Mouse (Mus musculus) cerebellum, postnatal 14 days (tissue): ENCODE results near the gene Gm20878.
"Not testable (repeated sequence)": the region's sequence is repeated elsewhere in the genome, so short reads cannot be mapped to it uniquely, and the experiment has no call there.

Source experiments
- DNase-seq, 2 experiments: peaks; one replicate each; pipeline ENCODE4 v3.0.0; 2021; ENCODE audit warnings: mixed read lengths in 2 of 2

Gm20878 gene

DNA sequence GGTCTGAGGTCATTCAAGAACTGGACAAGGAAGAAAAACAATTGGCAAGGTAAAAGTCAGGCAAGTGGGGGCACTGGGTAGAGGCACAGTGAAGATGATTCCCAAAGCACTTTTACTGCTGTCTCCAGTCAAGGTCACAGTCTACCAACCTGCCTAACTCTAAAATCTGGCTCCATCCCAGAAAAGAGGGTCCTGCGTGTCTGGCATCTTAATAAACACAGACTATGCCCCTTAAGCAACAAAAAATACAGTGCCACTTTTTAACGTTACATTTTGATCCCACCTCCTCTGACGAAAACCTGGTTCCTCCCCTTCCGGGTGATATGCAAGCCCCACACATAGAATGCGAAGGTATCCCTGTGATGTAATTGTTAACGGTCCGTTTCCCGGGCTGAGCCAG is at the start of gene Gm20878:
Gene Gm20878 (plus strand): TSS at position 301 of the 400 bp plus-strand sequence.
- not testable (repeated sequence) for DNase-seq

GRCm38 (mm10) chr4:41903310-41903709 is 38.1 kb upstream of the Gm20878 start, which contains the start of gene Gm21541:
TSS of gene Gm21541 (plus strand) at chr4:41903610.
- not testable (repeated sequence) for DNase-seq

DNA sequence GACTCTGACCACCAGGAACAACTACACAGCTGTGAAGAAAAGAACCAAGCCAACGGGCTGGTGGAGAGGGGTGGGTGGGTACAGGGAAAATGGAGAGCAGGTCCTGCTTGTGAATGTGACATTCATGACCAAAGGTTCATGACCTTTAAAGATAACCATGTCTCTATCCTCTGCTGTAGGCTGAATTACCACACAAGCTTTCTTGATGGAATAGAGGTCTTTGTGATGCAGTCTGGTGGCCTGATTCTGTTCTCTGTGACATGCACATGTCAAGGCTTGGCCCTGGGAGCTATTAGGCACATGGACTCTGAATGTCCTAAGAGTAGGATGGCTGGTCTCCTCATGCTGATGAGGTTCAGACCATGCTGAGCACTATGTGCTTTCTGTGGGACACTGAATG is 24.4 kb downstream of the Gm20878 start, which contains the start of gene Fam205a4:
Gene Fam205a4 (plus strand): TSS at position 301 of the 400 bp plus-strand sequence.
- DNase-seq = not testable (repeated sequence)
